Mouse (Mus musculus): ENCODE results near the gene Mcoln3. TPM values are rescaled to one million over a fixed set of nuclear protein-coding genes. Genes with fewer than 3 reads are reported as not detected.
A peak's percentile ranks its signal among the peaks of the same experiment; 100 is the strongest.

The Mcoln3 gene
- polyA plus RNA-seq, 1 experiment from 2014 or later, result 0.69 TPM

GRCm38 (mm10) chr3:146155628-146156576 is 38.7 kb downstream of the Mcoln3 start:
- Histone ChIP-seq H3K4me1 (replicated peaks; ENCODE audit: control insufficient read depth, insufficient read depth, low read length) (no peaks in the 10 kb centered on the region), H3K27me3 (ENCODE audit: control insufficient read depth, insufficient read depth, low read depth, low read length) (no peaks in the 10 kb centered on the region; the same call in 1 of the 2 replicates), H3K9ac (ENCODE audit: low read length) (no peak overlapping the region), H3K4me2 (ENCODE audit: low read depth, low read length) (no peak overlapping the region), H3K4me3 (ENCODE audit: low read length) (no peak overlapping the region), H3K27ac (ENCODE audit: low read length) (no peak overlapping the region), H3K9me3 (ENCODE audit: control insufficient read depth, low read length) (no peaks in the 10 kb centered on the region), H3K36me3 (ENCODE audit: control insufficient read depth, insufficient read depth, low read length) (no peaks in the 10 kb centered on the region)
- no peak for ATAC-seq (ENCODE audit: low read depth)
- WGBS, result 60% methylated on average over 13 of the region's 13 CpGs

- Histone ChIP-seq H3K4me2 (ENCODE audit: low read depth, low read length) (no peak overlapping the region), H3K4me3 (ENCODE audit: low read length) (no peak overlapping the region), H3K27me3 (ENCODE audit: control insufficient read depth, insufficient read depth, low read depth, low read length) (no peaks in the 10 kb centered on the region; the same call in 1 of the 2 replicates), H3K9ac (ENCODE audit: low read length) (no peak overlapping the region), H3K4me1 (replicated peaks; ENCODE audit: control insufficient read depth, insufficient read depth, low read length) (no peaks in the 10 kb centered on the region), H3K36me3 (ENCODE audit: control insufficient read depth, insufficient read depth, low read length) (no peaks in the 10 kb centered on the region), H3K27ac (ENCODE audit: low read length) (no peak overlapping the region), H3K9me3 (ENCODE audit: control insufficient read depth, low read length) (no peaks in the 10 kb centered on the region)
- ATAC-seq (ENCODE audit: low read depth), result no peak
- 48% methylated on average over 2 of the region's 2 CpGs for WGBS
These were observed 39.6 kb downstream of the Mcoln3 start for GRCm38 (mm10) chr3:146156811-146157210.

- no peak for ATAC-seq (ENCODE audit: low read depth)
- Histone ChIP-seq H3K4me1 (replicated peaks; ENCODE audit: control insufficient read depth, insufficient read depth, low read length) (no peaks in the 10 kb centered on the region), H3K27ac (ENCODE audit: low read length) (no peak overlapping the region), H3K9ac (ENCODE audit: low read length) (no peak overlapping the region), H3K4me3 (ENCODE audit: low read length) (no peak overlapping the region), H3K4me2 (ENCODE audit: low read depth, low read length) (no peak overlapping the region), H3K27me3 (ENCODE audit: control insufficient read depth, insufficient read depth, low read depth, low read length) (no peaks in the 10 kb centered on the region; the same call in 1 of the 2 replicates), H3K36me3 (ENCODE audit: control insufficient read depth, insufficient read depth, low read length) (no peaks in the 10 kb centered on the region), H3K9me3 (ENCODE audit: control insufficient read depth, low read length) (no peaks in the 10 kb centered on the region)
- WGBS, result 64% methylated on average over 4 of the region's 4 CpGs
These were observed 40.8 kb downstream of the Mcoln3 start for GRCm38 (mm10) chr3:146158039-146158438.

- no peaks in the 10 kb centered on the region for H3K36me3 ChIP-seq (ENCODE audit: control insufficient read depth, insufficient read depth, low read length)
- H3K27ac ChIP-seq (ENCODE audit: low read length), result no peak overlapping the region
- 86% methylated on average over 2 of the region's 2 CpGs for WGBS
- no peak overlapping the region for H3K4me3 ChIP-seq (ENCODE audit: low read length)
- no peak overlapping the region for H3K9ac ChIP-seq (ENCODE audit: low read length)
- no peak overlapping the region for H3K4me2 ChIP-seq (ENCODE audit: low read depth, low read length)
- no peaks in the 10 kb centered on the region for H3K9me3 ChIP-seq (ENCODE audit: control insufficient read depth, low read length)
- no peaks in the 10 kb centered on the region for H3K4me1 ChIP-seq (replicated peaks; ENCODE audit: control insufficient read depth, insufficient read depth, low read length)
- no peak for ATAC-seq (ENCODE audit: low read depth)
- H3K27me3 ChIP-seq (ENCODE audit: control insufficient read depth, insufficient read depth, low read depth, low read length), result no peaks in the 10 kb centered on the region
These were observed 42.1 kb downstream of the Mcoln3 start for GRCm38 (mm10) chr3:146159360-146159759.

- Histone ChIP-seq H3K4me2 (ENCODE audit: low read depth, low read length) (no peak overlapping the region), H3K36me3 (ENCODE audit: control insufficient read depth, insufficient read depth, low read length) (no peaks in the 10 kb centered on the region), H3K9ac (ENCODE audit: low read length) (no peak overlapping the region), H3K27me3 (ENCODE audit: control insufficient read depth, insufficient read depth, low read depth, low read length) (no peaks in the 10 kb centered on the region), H3K27ac (ENCODE audit: low read length) (no peak overlapping the region), H3K4me3 (ENCODE audit: low read length) (no peak overlapping the region), H3K4me1 (replicated peaks; ENCODE audit: control insufficient read depth, insufficient read depth, low read length) (no peaks in the 10 kb centered on the region), H3K9me3 (ENCODE audit: control insufficient read depth, low read length) (no peaks in the 10 kb centered on the region)
- ATAC-seq (ENCODE audit: low read depth), result no peak
- 74% methylated on average over 4 of the region's 4 CpGs for whole genome bisulfite sequencing
These were observed 44.9 kb downstream of the Mcoln3 start for GRCm38 (mm10) chr3:146162197-146162596.

GRCm38 (mm10) chr3:146169356-146169755 is 52.1 kb downstream of the Mcoln3 start:
- no peak for ATAC-seq (ENCODE audit: low read depth)
- WGBS, result 84% methylated on average over 4 of the region's 4 CpGs
- no peaks in the 10 kb centered on the region for H3K4me1 ChIP-seq (replicated peaks; ENCODE audit: control insufficient read depth, insufficient read depth, low read length)
- no peak overlapping the region for H3K27ac ChIP-seq (ENCODE audit: low read length)
- no peak overlapping the region for H3K4me2 ChIP-seq (ENCODE audit: low read depth, low read length)
- H3K9me3 ChIP-seq (ENCODE audit: control insufficient read depth, low read length), result no peaks in the 10 kb centered on the region
- no peaks in the 10 kb centered on the region for H3K27me3 ChIP-seq (ENCODE audit: control insufficient read depth, insufficient read depth, low read depth, low read length)
- H3K9ac ChIP-seq (ENCODE audit: low read length), result no peak overlapping the region
- no peak overlapping the region for H3K4me3 ChIP-seq (ENCODE audit: low read length)
- H3K36me3 ChIP-seq (ENCODE audit: control insufficient read depth, insufficient read depth, low read length), result no peaks in the 10 kb centered on the region

- 66% methylated on average over 5 of the region's 5 CpGs for WGBS
- Histone ChIP-seq H3K36me3 (ENCODE audit: control insufficient read depth, insufficient read depth, low read length) (no peaks in the 10 kb centered on the region), H3K27ac (ENCODE audit: low read length) (no peak overlapping the region), H3K4me3 (ENCODE audit: low read length) (no peak overlapping the region), H3K9me3 (ENCODE audit: control insufficient read depth, low read length) (no peaks in the 10 kb centered on the region), H3K4me2 (ENCODE audit: low read depth, low read length) (no peak overlapping the region), H3K4me1 (replicated peaks; ENCODE audit: control insufficient read depth, insufficient read depth, low read length) (no peaks in the 10 kb centered on the region), H3K9ac (ENCODE audit: low read length) (no peak overlapping the region), H3K27me3 (ENCODE audit: control insufficient read depth, insufficient read depth, low read depth, low read length) (no peaks in the 10 kb centered on the region)
- no peak for ATAC-seq (ENCODE audit: low read depth)
These were observed 55.8 kb downstream of the Mcoln3 start for GRCm38 (mm10) chr3:146173030-146173429.

- Histone ChIP-seq H3K9ac (ENCODE audit: low read length) (no peak overlapping the region), H3K27ac (ENCODE audit: low read length) (no peak overlapping the region), H3K27me3 (ENCODE audit: control insufficient read depth, insufficient read depth, low read depth, low read length) (no peaks in the 10 kb centered on the region), H3K36me3 (ENCODE audit: control insufficient read depth, insufficient read depth, low read length) (no peaks in the 10 kb centered on the region), H3K4me1 (replicated peaks; ENCODE audit: control insufficient read depth, insufficient read depth, low read length) (0 out of 2 replicates have a peak, but pooled peaks cover 1% of the 10 kb centered on the region), H3K9me3 (ENCODE audit: control insufficient read depth, low read length) (no peaks in the 10 kb centered on the region), H3K4me2 (ENCODE audit: low read depth, low read length) (no peak overlapping the region), H3K4me3 (ENCODE audit: low read length) (no peak overlapping the region)
- 76% methylated on average over 9 of the region's 9 CpGs for WGBS
- no peak for ATAC-seq (ENCODE audit: low read depth)
These were observed 57.0 kb downstream of the Mcoln3 start for GRCm38 (mm10) chr3:146174215-146174614.

GRCm38 (mm10) chr3:146177295-146177694 is 60.0 kb downstream of the Mcoln3 start:
- Histone ChIP-seq H3K9me3 (ENCODE audit: control insufficient read depth, low read length) (no peaks in the 10 kb centered on the region), H3K27ac (ENCODE audit: low read length) (no peak overlapping the region), H3K27me3 (ENCODE audit: control insufficient read depth, insufficient read depth, low read depth, low read length) (no peaks in the 10 kb centered on the region), H3K4me3 (ENCODE audit: low read length) (no peak overlapping the region), H3K4me1 (replicated peaks; ENCODE audit: control insufficient read depth, insufficient read depth, low read length) (peaks cover 5% of the 10 kb centered on the region; the same call in 1 of the 2 replicates), H3K4me2 (ENCODE audit: low read depth, low read length) (peak overlapping the region; percentile 66), H3K9ac (ENCODE audit: low read length) (no peak overlapping the region), H3K36me3 (ENCODE audit: control insufficient read depth, insufficient read depth, low read length) (no peaks in the 10 kb centered on the region)
- WGBS, result 54% methylated on average over 7 of the region's 7 CpGs
- no peak for ATAC-seq (ENCODE audit: low read depth)
